Mouse (Mus musculus) CD4-positive, CD25-positive, alpha-beta regulatory T cell, adult 9 weeks (primary cell): Measurements from ENCODE around the gene Gpr89. TPM values are rescaled to one million over a fixed set of nuclear protein-coding genes. Genes with fewer than 3 reads are reported as not detected.

Source experiments
- polyA plus RNA-seq: library from polyadenylated mRNA; unstranded; fragments of 100-300 nt; shearing (Covaris generic); gene quantifications from one replicate; pipeline ENCODE4 v1.2.1, GENCODE M21; 2017

The Gpr89 gene
- polyA plus RNA-seq = 35.6 TPM

GRCm38 (mm10) chr3:96904851-96905541 lies at the start of gene Gpr89:
Gene Gpr89, minus strand, starts transcription at chr3:96905346.

GRCm38 (mm10) chr3:96925920-96926319 lies 20.8 kb upstream of the Gpr89 start, which contains the start of gene Gja8:
Gene Gja8, minus strand, starts transcription at chr3:96926020.

GRCm38 (mm10) chr3:96904393-96904792 lies 753 bp downstream of the Gpr89 start, which contains the start of gene Gja5:
Gene Gja5, plus strand, starts transcription at chr3:96904693.

GRCm38 (mm10) chr3:96828984-96829383 lies 76.2 kb downstream of the Gpr89 start, which contains the start of the genes Pdzk1 and Cd160:
Gene Pdzk1, plus strand, starts transcription at chr3:96829284.
Gene Cd160, minus strand, starts transcription at chr3:96829351.

Other genes with a start within 250 kb of the Gpr89 start
- gene Ankrd35, start 235.2 kb downstream of the Gpr89 start, polyA plus RNA-seq = 0.19 TPM
- gene Pias3, start 209.0 kb downstream of the Gpr89 start, polyA plus RNA-seq = 24.3 TPM
- gene Nudt17, start 196.8 kb downstream of the Gpr89 start, polyA plus RNA-seq = 1.2 TPM
- gene Polr3c, start 177.7 kb downstream of the Gpr89 start, polyA plus RNA-seq = 83.3 TPM
- 26.3 TPM for gene Rnf115, start 177.7 kb downstream of the Gpr89 start, polyA plus RNA-seq
- gene Pdzk1, start 76.1 kb downstream of the Gpr89 start, polyA plus RNA-seq = not detected
- gene Cd160, start 76.0 kb downstream of the Gpr89 start, polyA plus RNA-seq = 40.3 TPM
- gene Gja5, start 653 bp downstream of the Gpr89 start, polyA plus RNA-seq = 0.20 TPM
- gene Gja8, start 20.7 kb upstream of the Gpr89 start, polyA plus RNA-seq = 0.04 TPM